Mouse (Mus musculus): ENCODE measurements around the gene Aak1. TPM values are rescaled to one million over a fixed set of nuclear protein-coding genes. Genes with fewer than 3 reads are reported as not detected.

The Aak1 gene
- total and polyA plus RNA-seq, 3 experiments: 2.8 to 21.0 (median 7.1) TPM

DNA sequence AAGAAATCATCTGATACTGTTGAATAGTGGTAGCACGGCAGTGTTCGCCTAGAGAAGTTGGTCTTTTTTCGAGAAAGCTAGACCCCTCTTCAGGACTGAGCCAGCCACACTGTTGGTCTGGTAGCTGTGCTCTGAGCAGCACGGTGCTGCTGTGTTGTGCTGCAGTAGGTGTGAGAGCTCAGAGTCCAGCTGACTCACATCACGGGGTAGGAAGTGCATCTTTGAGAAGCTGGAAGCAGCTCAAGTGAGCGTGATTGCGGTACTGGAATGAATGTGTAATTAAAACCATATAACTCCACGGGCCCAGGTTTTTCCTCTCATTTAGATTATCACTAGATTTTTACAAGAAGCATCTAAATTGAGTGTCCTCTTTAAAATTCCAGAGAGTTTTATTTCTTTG, 97.8 kb downstream of the Aak1 start:
- Histone ChIP-seq H3K4me3 (replicated peaks in 1 of 3; ENCODE audit: low read depth in 2 of 3, low read length in 2 of 3, poor library complexity in 1 of 3) (no peak overlapping the region), H3K4me1 (ENCODE audit: control insufficient read depth in 1 of 2, insufficient read depth in 2 of 2) (peaks cover 6 to 44% of the 10 kb centered on the region in 2 experiments; a peak in 3 of 4 replicates), H3K36me3 (replicated peaks in 1 of 2; ENCODE audit: control insufficient read depth in 1 of 2, insufficient read depth in 1 of 2, low read length in 1 of 2) (peaks cover 13 to 45% of the 10 kb centered on the region in 2 experiments), H3K9ac (ENCODE audit: insufficient read depth, low read depth) (no peak overlapping the region), H3K79me2 (replicated peaks; ENCODE audit: control insufficient read depth, extremely low read depth, insufficient read depth, poor library complexity, severe bottlenecking) (no peaks in the 10 kb centered on the region), H3K4me2 (ENCODE audit: insufficient read depth, low read depth, poor library complexity, severe bottlenecking) (no peak overlapping the region), H3K9me3 (replicated peaks; ENCODE audit: low read length) (no peaks in the 10 kb centered on the region), H3K27ac (ENCODE audit: insufficient read depth, low read depth) (no peak overlapping the region), H3K27me3 (replicated peaks) (no peaks in the 10 kb centered on the region)
- no peak for DNase-seq (ENCODE audit: extremely low read depth)
- dilution Hi-C loops (cut with MboI; ENCODE audit: extremely low pct_ligation_motif_present, extremely low pct_unique_long_range_greater_than_20kb, low sequenced_read_pairs) (no loop called here), in situ Hi-C loops (cut with MboI; ENCODE audit: low pct_ligation_motif_present, low pct_unique_long_range_greater_than_20kb, low sequenced_read_pairs) (no loop called here)
- TF ChIP-seq MAZ (IDR thresholded peaks at IDR 0.05; ENCODE audit: low read depth, low read length): no peak
- no peak for TF ChIP-seq CHD1 (IDR thresholded peaks at IDR 0.05; ENCODE audit: low read depth, low read length)
- TF ChIP-seq CHD2 (IDR thresholded peaks at IDR 0.05; ENCODE audit: low read length): no peak
- TF ChIP-seq IRF4 (IDR thresholded peaks at IDR 0.05; ENCODE audit: low read depth, low read length): no peak
- no peak for TF ChIP-seq TBP (conservative IDR thresholded peaks at IDR 0.05; ENCODE audit: low read depth, low read length)
- no peak for TF ChIP-seq GABPA (IDR thresholded peaks at IDR 0.05; ENCODE audit: insufficient replicate concordance, low read depth, low read length)
- no peak for TF ChIP-seq CTCF (conservative IDR thresholded peaks at IDR 0.05 in 1 of 2, IDR thresholded peaks at IDR 0.05 in 1 of 2; ENCODE audit: low read depth in 2 of 2, low read length in 2 of 2)
- TF ChIP-seq ZNF384 (IDR thresholded peaks at IDR 0.05; ENCODE audit: low read depth, low read length): no peak

DNA sequence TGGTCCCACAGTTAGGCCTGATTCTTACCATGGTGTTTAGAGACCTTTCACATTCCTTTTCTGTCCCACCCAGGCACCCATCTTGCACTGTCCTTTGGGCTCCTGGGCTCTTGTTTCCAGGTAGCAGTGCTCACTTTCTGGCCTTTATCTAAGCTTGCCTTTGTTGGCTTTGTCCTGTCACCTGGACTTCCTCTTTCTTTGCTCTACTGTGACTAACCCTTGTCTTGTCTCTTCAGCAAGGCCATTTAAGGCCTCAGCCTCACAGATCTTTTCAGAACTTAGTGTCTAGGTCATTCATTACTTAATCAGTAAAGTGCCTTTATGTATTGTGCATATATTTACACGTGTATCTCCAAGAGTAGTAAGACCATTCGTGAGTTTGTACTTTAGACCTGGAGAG, 99.4 kb downstream of the Aak1 start:
- no peaks in the 10 kb centered on the region for H3K79me2 ChIP-seq (replicated peaks; ENCODE audit: control insufficient read depth, extremely low read depth, insufficient read depth, poor library complexity, severe bottlenecking)
- dilution Hi-C loops (cut with MboI; ENCODE audit: extremely low pct_ligation_motif_present, extremely low pct_unique_long_range_greater_than_20kb, low sequenced_read_pairs): no loop called here
- TF ChIP-seq UBTF (IDR thresholded peaks at IDR 0.05; ENCODE audit: low read depth, low read length) (no peak), MAFK (IDR thresholded peaks at IDR 0.05; ENCODE audit: insufficient replicate concordance, low read length) (no peak), ZNF384 (IDR thresholded peaks at IDR 0.05; ENCODE audit: low read depth, low read length) (no peak), ZKSCAN1 (IDR thresholded peaks at IDR 0.05; ENCODE audit: borderline replicate concordance, low read depth, low read length) (no peak), NELFE (IDR thresholded peaks at IDR 0.05; ENCODE audit: low read depth, low read length) (no peak), TBP (conservative IDR thresholded peaks at IDR 0.05; ENCODE audit: low read depth, low read length) (no peak), SMC3 (IDR thresholded peaks at IDR 0.05; ENCODE audit: low read depth, low read length) (no peak), KAT2A (IDR thresholded peaks at IDR 0.05; ENCODE audit: insufficient replicate concordance, low read length) (no peak), MAZ (IDR thresholded peaks at IDR 0.05; ENCODE audit: low read depth, low read length) (no peak), NRF1 (IDR thresholded peaks at IDR 0.05; ENCODE audit: low read depth, low read length) (no peak), CHD1 (IDR thresholded peaks at IDR 0.05; ENCODE audit: low read depth, low read length) (no peak), HCFC1 (IDR thresholded peaks at IDR 0.05; ENCODE audit: low read depth, low read length) (no peak)
- peaks cover 13 to 47% of the 10 kb centered on the region in 2 experiments for H3K36me3 ChIP-seq (replicated peaks in 1 of 2; ENCODE audit: control insufficient read depth in 1 of 2, insufficient read depth in 1 of 2, low read length in 1 of 2)
- H3K4me2 ChIP-seq (ENCODE audit: insufficient read depth, low read depth, poor library complexity, severe bottlenecking): no peak overlapping the region
- peaks cover 6 to 44% of the 10 kb centered on the region in 2 experiments; a peak in 3 of 4 replicates for H3K4me1 ChIP-seq (ENCODE audit: control insufficient read depth in 1 of 2, insufficient read depth in 2 of 2)
- H3K9me3 ChIP-seq (replicated peaks; ENCODE audit: low read length): no peaks in the 10 kb centered on the region
- H3K27ac ChIP-seq (ENCODE audit: insufficient read depth, low read depth): no peak overlapping the region
- no peak overlapping the region for H3K9ac ChIP-seq (ENCODE audit: insufficient read depth, low read depth)
- in situ Hi-C loops (cut with MboI; ENCODE audit: low pct_ligation_motif_present, low pct_unique_long_range_greater_than_20kb, low sequenced_read_pairs): no loop called here
- H3K4me3 ChIP-seq (replicated peaks in 1 of 3; ENCODE audit: low read depth in 2 of 3, low read length in 2 of 3, poor library complexity in 1 of 3): no peak overlapping the region
- H3K27me3 ChIP-seq (replicated peaks): no peaks in the 10 kb centered on the region
- DNase-seq (ENCODE audit: extremely low read depth): peak; percentile 44
